Mouse (Mus musculus) Muller cell, postnatal 12 days (primary cell): Measurements from ENCODE around the gene P2rx1.

Experiments
- DNase-seq: peaks from one replicate; pipeline ENCODE4 v3.0.0-alpha.2; 2015; ENCODE audit errors: inconsistent ontology term

The P2rx1 gene

DNA sequence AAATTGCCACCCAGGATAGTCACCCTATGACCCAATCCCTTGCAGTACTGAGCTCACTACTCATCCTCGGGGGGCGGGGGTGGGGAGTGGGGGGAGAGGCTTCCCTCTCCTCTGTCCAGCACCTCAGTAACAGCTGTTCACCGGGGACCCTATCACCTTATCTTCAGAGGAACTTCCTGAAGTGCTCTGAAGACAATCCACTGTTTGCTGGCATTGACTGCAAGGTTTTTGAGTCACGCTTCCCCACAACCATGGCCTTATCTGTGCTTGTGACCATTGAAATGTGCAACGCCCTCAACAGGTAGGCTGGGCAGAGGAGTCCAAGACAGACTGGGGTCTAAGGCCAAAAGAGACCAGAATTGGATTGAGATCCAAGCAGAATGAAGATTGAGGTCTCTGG lies 11.1 kb upstream of the P2rx1 start:
- no peak for DNase-seq

GRCm38 (mm10) chr11:72989044-72989443 lies 9.9 kb upstream of the P2rx1 start:
- no peak for DNase-seq

GRCm38 (mm10) chr11:72990688-72991087 lies 8.2 kb upstream of the P2rx1 start:
- no peak for DNase-seq

- DNase-seq = no peak
Observed at GRCm38 (mm10) chr11:72991961-72992360, 6.9 kb upstream of the P2rx1 start.

GRCm38 (mm10) chr11:72996346-72996745 lies 2.6 kb upstream of the P2rx1 start:
- no peak for DNase-seq

DNA sequence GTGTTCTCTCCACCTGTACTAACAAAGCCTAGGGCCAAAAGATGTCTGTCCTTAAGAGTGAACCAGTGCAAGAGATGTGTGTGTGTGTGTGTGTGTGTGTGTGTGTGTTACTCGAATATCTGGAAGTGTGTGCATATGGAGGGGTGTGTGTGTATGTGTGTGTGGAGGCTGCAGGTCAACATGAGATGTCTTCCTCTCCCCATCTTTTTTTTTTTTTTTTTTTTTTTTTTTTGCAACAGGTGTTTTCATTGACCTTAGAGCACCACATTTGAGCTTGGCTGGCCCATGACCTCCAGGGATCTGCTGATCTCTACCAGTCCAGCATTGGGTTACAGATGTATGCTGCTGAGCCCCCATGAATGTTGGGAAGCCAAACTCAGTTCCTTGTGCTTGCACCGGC lies 2.1 kb upstream of the P2rx1 start:
- no peak for DNase-seq

DNA sequence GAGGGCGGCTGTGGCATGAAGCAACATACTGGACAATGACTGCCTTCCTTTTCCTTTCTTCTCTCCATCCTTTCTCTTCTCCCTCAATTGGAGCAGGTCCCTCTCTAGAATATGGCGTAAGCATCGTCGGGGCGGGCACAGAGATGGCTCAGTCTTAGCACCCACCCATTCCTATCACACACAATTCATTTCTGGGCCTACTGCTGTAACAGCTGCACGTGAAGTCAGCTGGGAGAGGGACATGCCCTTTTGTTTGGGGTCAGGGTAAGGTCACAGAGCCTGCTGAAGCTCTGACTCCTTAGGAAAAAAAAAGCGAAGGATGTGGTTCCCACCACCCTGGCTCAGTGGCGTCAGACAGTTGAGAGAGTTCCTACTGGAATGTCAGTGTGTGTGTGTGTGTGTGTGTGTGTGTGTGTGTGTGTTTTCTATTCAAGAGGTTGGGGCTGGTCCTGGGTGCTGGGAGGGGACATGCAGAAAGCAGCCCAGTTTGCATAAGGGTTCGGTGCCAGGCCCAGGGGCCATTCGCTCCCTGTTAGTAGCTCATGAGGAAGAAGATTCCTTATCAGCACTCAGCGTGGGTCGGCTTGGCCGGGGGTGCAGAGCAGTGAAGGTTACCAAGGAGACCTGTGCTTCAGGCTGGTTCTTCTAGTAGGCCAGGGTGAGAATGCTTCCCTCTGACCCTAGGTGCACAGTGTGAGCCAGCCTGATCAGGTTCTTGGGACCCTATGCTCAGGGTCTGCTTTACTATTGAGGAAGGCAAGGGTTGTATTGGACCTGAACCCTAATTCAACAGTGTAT lies 1.2 kb upstream of the P2rx1 start:
- DNase-seq = no peak

DNA sequence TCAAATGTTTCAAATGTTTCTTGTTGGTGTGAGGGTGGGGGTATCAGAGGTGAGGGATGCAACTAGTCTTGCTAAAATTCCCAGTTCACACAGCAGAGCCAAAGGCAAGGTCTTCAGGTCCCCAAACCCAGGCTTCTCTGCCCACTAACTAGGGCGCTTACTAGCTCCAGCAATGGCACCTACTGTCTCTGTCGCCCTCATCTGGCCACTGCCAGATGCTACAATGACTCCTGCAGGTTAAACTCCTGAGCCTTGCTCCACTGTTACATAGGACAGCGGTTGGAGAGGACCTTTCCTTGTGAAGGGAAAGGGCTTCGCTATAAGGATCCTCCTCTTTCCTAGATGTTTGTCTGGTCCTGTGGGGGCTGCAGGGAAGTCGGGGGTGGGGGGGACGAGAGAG lies 2.1 kb downstream of the P2rx1 start:
- DNase-seq = no peak

DNA sequence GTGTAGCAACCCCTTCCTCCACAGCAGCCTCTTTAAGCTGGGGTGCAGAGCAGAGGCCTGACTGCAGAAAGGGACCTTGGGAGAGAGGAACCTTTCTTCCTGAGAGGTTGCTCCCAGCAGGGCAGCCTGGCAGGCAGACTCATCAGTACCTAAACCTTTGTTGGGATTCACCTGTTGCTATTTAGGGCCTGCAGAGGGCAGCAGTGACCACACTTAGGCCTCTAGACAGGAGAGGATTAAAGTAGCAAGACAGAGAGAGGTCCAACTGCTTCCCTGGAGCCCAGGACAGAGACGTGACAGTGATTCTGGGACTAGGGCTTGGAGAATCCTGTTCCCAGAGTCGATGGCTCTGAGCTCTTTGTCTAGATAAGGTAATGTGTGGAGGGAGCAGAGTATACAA lies 7.5 kb downstream of the P2rx1 start:
- DNase-seq = peak; percentile 78

GRCm38 (mm10) chr11:73007113-73007512 lies 8.2 kb downstream of the P2rx1 start:
- no peak for DNase-seq

DNA sequence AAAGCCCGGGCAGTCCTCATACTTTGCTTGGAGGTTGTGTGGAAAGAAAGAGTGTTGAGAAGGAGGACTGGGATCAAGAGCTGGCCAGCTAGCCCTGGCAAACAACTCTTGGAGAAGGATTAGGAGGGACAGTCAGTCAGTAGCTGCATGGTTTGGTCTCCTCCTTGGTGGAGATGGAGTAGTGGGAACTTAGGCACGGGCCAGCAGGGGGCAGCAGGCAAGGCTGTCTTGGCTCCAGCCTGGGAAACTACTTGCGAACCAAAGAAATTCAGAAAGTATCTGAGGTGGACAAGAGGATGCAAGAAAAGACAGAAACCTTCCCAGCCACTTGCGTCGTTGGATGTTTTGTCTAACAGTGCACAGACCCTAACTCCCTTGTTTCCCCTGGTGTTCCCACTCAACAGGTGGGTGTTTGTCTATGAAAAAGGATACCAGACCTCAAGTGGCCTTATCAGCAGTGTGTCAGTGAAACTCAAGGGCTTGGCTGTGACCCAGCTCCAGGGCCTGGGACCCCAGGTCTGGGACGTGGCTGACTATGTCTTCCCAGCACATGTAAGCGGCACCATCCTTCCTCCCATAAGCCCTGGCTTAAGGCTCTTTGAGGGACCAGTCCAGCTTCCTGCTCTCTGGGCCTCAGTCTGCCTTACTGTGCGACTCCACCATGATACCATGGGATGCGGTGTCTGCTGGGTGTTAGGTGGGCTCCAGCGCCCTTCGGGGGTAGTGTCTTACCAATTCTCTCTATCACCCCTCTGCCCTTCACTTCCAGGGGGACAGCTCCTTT lies 9.0 kb downstream of the P2rx1 start:
- DNase-seq = peak; percentile 42

GRCm38 (mm10) chr11:73008826-73009225 lies 9.9 kb downstream of the P2rx1 start:
- no peak for DNase-seq

GRCm38 (mm10) chr11:73009531-73010274 lies 10.8 kb downstream of the P2rx1 start:
- DNase-seq = no peak

- DNase-seq = no peak
Observed at GRCm38 (mm10) chr11:73013981-73014380, 15.1 kb downstream of the P2rx1 start.

- no peak for DNase-seq
Observed at GRCm38 (mm10) chr11:73014831-73015344, 16.0 kb downstream of the P2rx1 start.

DNA sequence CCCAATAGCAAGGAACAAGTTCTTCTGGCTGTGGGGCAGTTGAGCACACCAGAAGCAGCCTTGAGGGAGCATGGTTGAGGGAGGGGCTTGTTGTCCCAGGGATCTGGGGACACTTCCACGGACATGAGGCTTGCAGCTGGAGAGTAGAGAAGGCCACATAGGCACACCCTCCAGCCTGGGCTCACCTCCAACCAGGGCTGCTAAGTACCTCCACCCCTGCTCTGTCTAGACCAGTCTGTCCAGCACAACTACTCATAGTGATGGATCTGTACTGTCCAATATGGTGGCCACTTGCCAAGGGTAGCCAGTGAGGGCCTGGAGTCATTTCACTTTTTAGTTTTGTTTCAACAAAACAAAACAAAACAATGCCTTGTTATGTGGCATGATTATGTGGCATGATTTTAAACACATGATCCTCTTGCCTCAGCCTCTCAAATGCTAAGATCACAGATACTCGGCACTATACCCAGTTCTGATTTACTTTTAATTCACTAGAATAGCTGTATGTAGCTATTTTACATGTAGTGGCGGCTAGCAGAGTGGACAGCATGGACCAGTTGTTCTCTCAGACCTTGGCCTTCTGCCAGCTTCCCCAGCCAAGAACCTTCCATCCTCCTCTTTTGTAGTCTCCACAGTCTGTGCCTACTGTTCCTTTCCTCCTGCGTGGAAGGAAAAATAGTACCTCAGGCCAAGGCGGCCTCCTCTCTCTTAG lies 16.6 kb downstream of the P2rx1 start:
- DNase-seq = peak; percentile 36

DNA sequence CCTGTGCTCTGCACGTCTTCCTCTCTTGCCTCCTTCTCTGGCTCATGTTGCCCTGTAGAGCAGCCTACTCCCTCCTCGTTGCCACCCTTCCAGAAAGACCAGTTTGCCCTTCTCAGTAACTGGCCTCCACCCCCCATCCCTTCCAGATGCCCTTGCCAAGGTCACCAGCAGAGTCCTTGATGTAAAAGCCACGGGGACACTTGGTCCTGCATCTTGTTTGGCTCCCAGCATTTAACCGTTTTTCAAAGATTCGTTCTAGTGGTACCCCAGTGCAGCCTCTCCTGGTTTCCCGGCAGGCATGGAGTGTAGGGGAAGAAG lies 17.2 kb downstream of the P2rx1 start:
- DNase-seq = no peak

GRCm38 (mm10) chr11:73018471-73019146 lies 19.7 kb downstream of the P2rx1 start, which contains the start of gene Camkk1:
Camkk1 (plus strand) TSS chr11:73019008.
- peak; percentile 98 for DNase-seq

GRCm38 (mm10) chr11:73019147-73019795 lies 20.4 kb downstream of the P2rx1 start:
- peak; percentile 51 for DNase-seq
